Mouse (Mus musculus) liver, adult 2 months (tissue): ENCODE results near the gene Rb1.

Source experiments
- CTCF ChIP-seq: fragments of 200-500 bp; IDR thresholded peaks from 2 replicates; pipeline ENCODE4 v1.5.1; 2011; ENCODE audit warnings: low read depth, low read length, control low read depth
- POLR2A ChIP-seq: fragments of 200-500 bp; IDR thresholded peaks from 2 replicates; pipeline ENCODE4 v1.6.1; 2011; ENCODE audit warnings: low read length, control low read depth; ENCODE audit not compliant: insufficient read depth; ENCODE audit errors: extremely low read depth

DNA sequence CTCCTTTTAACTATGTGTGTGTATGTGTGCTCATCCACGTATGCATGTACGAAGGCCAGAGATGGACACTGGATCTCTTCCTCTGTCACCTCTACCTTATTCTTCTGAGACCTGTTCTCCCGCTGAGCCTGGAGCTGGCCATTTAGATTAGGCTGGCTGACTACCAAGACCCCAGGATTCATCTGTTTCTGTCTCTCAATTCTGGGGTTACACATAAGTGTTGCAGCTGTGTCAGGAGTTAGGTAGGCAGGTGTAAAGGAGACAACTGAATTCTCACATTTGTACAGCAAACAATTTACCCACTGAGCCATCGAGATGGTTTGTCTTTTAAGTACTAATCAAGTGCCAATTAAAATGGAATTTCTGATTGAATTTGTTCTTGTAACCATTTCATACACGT lies 12.7 kb downstream of the Rb1 start:
- no peak for TF ChIP-seq CTCF
- no peak for TF ChIP-seq POLR2A
